Mouse (Mus musculus): ENCODE results near the gene Agtr2. TPM values are rescaled to one million over a fixed set of nuclear protein-coding genes. Genes with fewer than 3 reads are reported as not detected.
"Not testable (repeated sequence)": the region's sequence is repeated elsewhere in the genome, so short reads cannot be mapped to it uniquely, and the experiment has no call there.

The Agtr2 gene
- total RNA-seq (2021) = 1 to 10 TPM in 1 of 2 experiments, not detected in 1; 1.6 TPM
- long read RNA-seq, experiment 1 = 0 reads
- long read RNA-seq, experiment 2 = 0 reads

- intact Hi-C loops (cut with DNase I) = no loop called here
- no peak for DNase-seq
These were observed at the start of gene Agtr2 for GRCm38 (mm10) chrX:21484414-21484813. Agtr2 (plus strand) TSS chrX:21484544.

- intact Hi-C loops (cut with DNase I) = no loop called here
- no peak for DNase-seq
These were observed 31.8 kb upstream of the Agtr2 start for GRCm38 (mm10) chrX:21452519-21452918.

- no peak for DNase-seq
- intact Hi-C loops (cut with DNase I) = no loop called here
These were observed 3.8 kb downstream of the Agtr2 start for GRCm38 (mm10) chrX:21488111-21488510.

GRCm38 (mm10) chrX:21500242-21500641, 15.9 kb downstream of the Agtr2 start:
- DNase-seq = no peak
- intact Hi-C loops (cut with DNase I) = no loop called here

- intact Hi-C loops (cut with DNase I); DNase-seq: not testable (repeated sequence)
These were observed 23.0 kb downstream of the Agtr2 start for GRCm38 (mm10) chrX:21507333-21507732.

- intact Hi-C loops (cut with DNase I) = no loop called here
- DNase-seq = no peak
These were observed 38.2 kb downstream of the Agtr2 start for GRCm38 (mm10) chrX:21522590-21522989.

Other genes starting within 250 kb of the Agtr2 start
- gene Slc6a14, start 230.4 kb downstream of the Agtr2 start, total RNA-seq (2021) = under 1 TPM; 0.15 to 0.29 TPM

All from heart, postnatal 14 days (tissue).